Mouse (Mus musculus): ENCODE results near the gene Ubc.

GRCm38 (mm10) chr5:125402991-125403390 is 13.0 kb upstream of the Ubc start:
- no peak for TF ChIP-seq CTCF (IDR thresholded peaks at IDR 0.05; ENCODE audit: low read depth)
- no peak for TF ChIP-seq EP300 (IDR thresholded peaks at IDR 0.05; ENCODE audit: low read depth)
